Mouse (Mus musculus) hindbrain, embryonic 16.5 days (tissue): ENCODE results near the gene Icmt. TPM values are rescaled to one million over a fixed set of nuclear protein-coding genes. Genes with fewer than 3 reads are reported as not detected.
A peak's percentile ranks its signal among the peaks of the same experiment; 100 is the strongest.

Source experiments
- ATAC-seq: fragments of 200-750 bp; cut with Nextera tagmentation; 2 replicates; pipeline ENCODE4 v1.8.0; 2017; ENCODE audit warnings: moderate TSS enrichment, moderate library complexity
- H3K27ac ChIP-seq: fragments of 300-500 bp; sonication (generic); 2 replicates; pipeline ENCODE4 v1.5.1; 2014; ENCODE audit warnings: low read depth, mild to moderate bottlenecking, control low read depth, low read length, moderate library complexity
- H3K27me3 ChIP-seq: fragments of 300-500 bp; sonication (generic); replicated peaks from 2 replicates; pipeline ENCODE4 v1.6.1; 2014; ENCODE audit warnings: low read length; ENCODE audit not compliant: control insufficient read depth, insufficient read depth
- H3K36me3 ChIP-seq: fragments of 300-500 bp; sonication (generic); 2 replicates; pipeline ENCODE4 v1.6.1; 2014; ENCODE audit warnings: mild to moderate bottlenecking, low read length, moderate library complexity, mixed read lengths; ENCODE audit not compliant: control insufficient read depth, insufficient read depth
- H3K4me1 ChIP-seq: fragments of 300-500 bp; sonication (generic); 2 replicates; pipeline ENCODE4 v1.6.1; 2014; ENCODE audit warnings: low read depth, low read length; ENCODE audit not compliant: control insufficient read depth, insufficient read depth
- H3K4me2 ChIP-seq: fragments of 300-500 bp; sonication (generic); 2 replicates; pipeline ENCODE4 v1.6.1; 2014; ENCODE audit warnings: mild to moderate bottlenecking, low read length, control low read depth, moderate library complexity
- H3K4me3 ChIP-seq: fragments of 300-500 bp; sonication (generic); 2 replicates; pipeline ENCODE4 v1.5.1; 2014; ENCODE audit warnings: mild to moderate bottlenecking, low read length, control low read depth, moderate library complexity
- H3K9ac ChIP-seq: fragments of 300-500 bp; sonication (generic); 2 replicates; pipeline ENCODE4 v1.6.1; 2014; ENCODE audit warnings: low read depth, mild to moderate bottlenecking, control low read depth, low read length, moderate library complexity
- H3K9me3 ChIP-seq: fragments of 300-500 bp; sonication (generic); 2 replicates; pipeline ENCODE4 v1.6.1; 2014; ENCODE audit warnings: mild to moderate bottlenecking, low read length, moderate library complexity; ENCODE audit not compliant: control insufficient read depth
- WGBS: fragments of 180-500 bp; shearing (Covaris S2); extraction: QIAGEN DNeasy Blood & Tissue Kit; methylation state at CpG from one replicate; pipeline ENCODE4 v1.1.7; 2014; 5-methylcytosine and 5-hydroxymethylcytosine counted together
- polyA plus RNA-seq: library from polyadenylated mRNA; unstranded; fragments of >200 nt; fragmentation: Nextera tagmentation; extraction: Ambion mirVana; gene quantifications from 2 replicates; pipeline ENCODE4 v1.2.1, GENCODE M21; 2015

Gene Icmt
- polyA plus RNA-seq, 1 experiment from 2014 or later = 17.2 TPM

DNA sequence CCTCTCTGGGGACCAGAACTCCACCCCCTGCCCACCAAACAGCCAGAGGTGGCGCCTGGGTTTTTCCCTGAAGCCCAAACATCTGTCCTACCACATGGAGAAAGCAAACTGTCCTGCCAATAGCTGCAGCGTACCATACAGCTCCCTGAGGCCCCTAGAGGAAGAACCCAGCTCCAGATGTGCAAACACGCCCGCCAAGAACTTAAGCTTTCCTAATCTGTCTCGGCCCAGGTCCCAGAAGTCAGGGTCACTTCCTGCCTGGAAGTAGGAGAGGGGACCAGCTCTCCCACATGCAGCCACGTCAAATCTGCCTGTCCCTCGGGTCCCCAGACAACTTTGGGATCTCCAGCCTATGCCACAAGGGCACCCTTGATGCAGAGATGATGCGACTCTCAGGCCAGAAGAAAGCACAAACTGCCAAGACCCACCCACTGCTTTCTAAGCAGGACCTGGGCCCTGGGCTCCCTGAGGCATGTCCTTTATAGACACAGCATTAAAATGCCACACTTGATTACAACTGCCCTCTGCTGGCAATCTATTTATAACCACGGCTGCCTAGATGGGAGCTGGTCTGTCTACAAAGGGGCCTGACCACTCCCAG is 24.5 kb upstream of the Icmt start:
- no peak for ATAC-seq
- Histone ChIP-seq H3K9me3 (no peaks in the 10 kb centered on the region), H3K4me3 (no peak overlapping the region), H3K9ac (no peak overlapping the region), H3K4me1 (peaks cover 28% of the 10 kb centered on the region), H3K36me3 (peaks cover 6% of the 10 kb centered on the region), H3K4me2 (no peak overlapping the region), H3K27ac (peak overlapping the region; percentile 73), H3K27me3 (peaks cover 6% of the 10 kb centered on the region; the same call in 1 of the 2 replicates)
- 36% methylated on average over 9 of the region's 9 CpGs for WGBS

DNA sequence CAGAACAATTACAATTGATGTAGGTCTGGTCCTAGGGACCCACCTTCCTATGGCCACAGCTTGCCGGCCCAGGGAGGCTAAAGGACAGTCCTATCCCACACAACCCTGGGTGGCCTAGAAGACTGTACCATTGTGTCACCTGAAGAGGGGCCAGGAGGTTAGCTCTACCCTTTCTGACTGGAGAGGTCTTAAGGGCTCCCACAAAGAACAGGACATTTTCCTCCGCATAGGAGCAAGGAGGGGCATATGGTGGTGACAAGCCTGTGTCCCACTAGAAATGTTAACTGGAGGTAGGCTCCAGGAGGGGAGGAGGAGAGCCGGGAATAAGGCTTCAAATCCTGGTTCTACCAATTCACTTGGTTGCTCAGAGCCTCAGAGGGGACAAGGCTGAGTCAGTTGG is 23.8 kb upstream of the Icmt start:
- H3K4me1 ChIP-seq = peaks cover 27% of the 10 kb centered on the region
- H3K9me3 ChIP-seq = no peaks in the 10 kb centered on the region
- H3K9ac ChIP-seq = peak overlapping the region; percentile 82
- no peak for ATAC-seq
- peaks cover 6% of the 10 kb centered on the region; the same call in 1 of the 2 replicates for H3K27me3 ChIP-seq
- 24% methylated on average over 3 of the region's 3 CpGs for WGBS
- H3K4me2 ChIP-seq = peak overlapping the region; percentile 92
- H3K27ac ChIP-seq = peak overlapping the region; percentile 73
- peaks cover 6% of the 10 kb centered on the region for H3K36me3 ChIP-seq
- H3K4me3 ChIP-seq = no peak overlapping the region

DNA sequence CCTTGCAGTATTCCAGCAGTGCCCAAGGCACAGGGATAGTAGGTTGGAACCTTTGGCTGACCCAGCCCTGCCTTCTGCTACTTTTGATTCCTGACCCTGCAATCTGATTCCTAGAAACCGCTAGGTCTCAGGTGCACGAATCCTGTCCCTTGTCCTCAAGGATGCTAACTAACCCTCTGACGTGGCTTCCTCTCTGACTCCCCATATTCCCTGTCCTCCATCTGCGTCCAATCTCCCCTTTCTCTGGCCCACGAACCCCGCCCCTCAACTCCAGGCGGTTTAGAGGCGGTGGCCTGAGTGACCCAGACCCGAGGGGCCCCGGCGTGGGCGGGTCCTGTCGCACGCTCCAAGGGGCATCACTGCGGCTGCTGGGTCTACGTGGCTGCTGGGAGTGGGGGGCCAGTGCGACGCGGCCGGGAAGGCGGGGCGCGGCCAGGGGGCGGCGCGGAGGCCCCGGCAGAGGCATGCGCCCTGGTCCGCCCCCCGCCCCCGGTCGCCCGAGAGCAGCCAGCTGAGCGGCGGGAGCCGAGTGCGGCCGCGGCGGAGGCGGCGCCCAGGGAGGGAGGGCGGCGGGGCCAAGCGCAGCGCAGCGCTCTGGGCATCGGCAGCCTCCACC is 23.3 kb upstream of the Icmt start, which contains the start of gene Gpr153:
Gene Gpr153 (plus strand): TSS at position 612 of the 616 bp plus-strand sequence.
- Histone ChIP-seq H3K27ac (peak within 1 kb of the TSS; percentile 73), H3K9me3 (no peaks in the 10 kb centered on the region), H3K4me3 (peak within 1 kb of the TSS; percentile 66), H3K4me2 (peak within 1 kb of the TSS; percentile 92), H3K36me3 (peaks cover 6% of the 10 kb centered on the region), H3K4me1 (peaks cover 27% of the 10 kb centered on the region), H3K27me3 (peaks cover 6% of the 10 kb centered on the region), H3K9ac (peak within 1 kb of the TSS; percentile 82)
- peak; percentile 84 for ATAC-seq
- under 1% methylated on average over 21 of the region's 48 CpGs for WGBS

DNA sequence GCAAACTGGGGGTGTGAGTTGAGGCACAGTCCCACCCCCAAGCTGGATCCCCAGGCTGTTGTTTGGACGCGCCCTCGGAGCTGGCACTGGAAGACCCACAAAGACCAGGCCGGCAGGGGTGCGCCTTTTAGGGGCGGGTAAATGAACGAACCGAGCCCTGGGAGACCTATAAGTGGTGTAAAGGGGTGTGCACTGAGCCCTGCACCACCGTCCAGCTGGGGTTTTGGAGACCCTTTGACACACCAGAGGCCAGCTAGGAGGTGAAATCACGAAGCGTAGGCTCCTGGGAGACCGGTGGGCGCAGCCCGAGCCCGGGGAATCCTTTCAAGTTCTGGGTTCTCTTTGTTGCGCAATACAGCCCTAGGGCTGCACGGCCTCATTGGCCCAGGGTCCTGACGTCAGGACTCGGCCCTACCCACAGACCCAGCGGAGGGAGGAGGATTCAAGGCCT is 22.3 kb upstream of the Icmt start:
- Histone ChIP-seq H3K36me3 (peaks cover 7% of the 10 kb centered on the region), H3K9ac (peak overlapping the region; percentile 82), H3K27ac (peak overlapping the region; percentile 73; the same call in 1 of the 2 replicates), H3K4me1 (peaks cover 27% of the 10 kb centered on the region), H3K4me2 (peak overlapping the region; percentile 92), H3K27me3 (peaks cover 8% of the 10 kb centered on the region), H3K4me3 (peak overlapping the region; percentile 66), H3K9me3 (no peaks in the 10 kb centered on the region)
- ATAC-seq = peak; percentile 43
- WGBS = 2% methylated on average over 20 of the region's 20 CpGs

DNA sequence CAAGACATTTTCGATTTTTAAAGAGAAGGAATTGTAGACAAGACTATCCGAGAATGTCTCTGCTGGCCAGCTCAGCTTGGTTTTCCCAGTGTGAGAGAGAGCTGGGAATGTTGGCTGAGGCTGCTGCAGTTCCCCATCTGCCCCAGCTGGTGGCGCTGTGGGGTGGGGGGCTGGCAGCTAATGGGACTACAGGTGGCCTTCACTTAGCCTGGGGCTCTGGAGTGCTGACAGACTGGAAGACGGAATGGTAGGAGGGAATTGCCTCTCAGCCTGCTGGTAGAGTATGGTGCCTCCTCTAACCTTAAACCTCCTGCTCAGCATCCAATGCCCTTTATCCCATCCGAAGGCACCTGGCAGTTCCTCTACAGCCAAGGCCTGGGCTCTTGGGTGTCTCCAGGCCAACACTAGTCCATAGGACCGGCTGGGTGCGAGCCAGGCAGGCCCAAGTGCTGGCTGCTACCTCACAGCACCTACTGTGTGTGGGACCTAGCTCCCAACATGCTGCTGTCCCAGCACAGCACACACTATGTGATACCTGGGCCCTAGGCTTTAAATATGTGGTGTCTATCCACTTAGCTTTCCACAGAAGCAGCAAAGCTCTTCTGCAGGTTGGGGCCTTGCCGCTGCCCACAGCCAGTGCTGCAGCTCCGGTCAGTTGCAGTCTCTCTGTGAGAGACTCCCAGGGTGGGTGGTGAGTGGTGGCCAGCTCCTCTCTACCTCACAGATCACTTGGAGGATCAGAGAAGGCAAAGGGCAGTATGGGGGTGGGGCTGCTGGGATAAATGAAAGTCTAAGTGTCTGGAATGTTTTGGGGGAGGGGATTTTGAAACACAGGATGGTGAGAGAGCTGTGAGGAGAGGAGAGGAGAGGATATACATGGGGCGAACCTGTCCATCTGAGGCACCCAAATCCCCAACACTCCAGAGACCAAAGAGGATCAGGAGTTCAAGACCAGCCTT is 20.4 kb upstream of the Icmt start:
- H3K9ac ChIP-seq = no peak overlapping the region
- WGBS = 48% methylated on average over 10 of the region's 10 CpGs
- H3K4me2 ChIP-seq = no peak overlapping the region
- no peak overlapping the region for H3K4me3 ChIP-seq
- H3K36me3 ChIP-seq = peaks cover 7% of the 10 kb centered on the region
- ATAC-seq = no peak
- peaks cover 27% of the 10 kb centered on the region for H3K4me1 ChIP-seq
- H3K27me3 ChIP-seq = peaks cover 28% of the 10 kb centered on the region
- H3K9me3 ChIP-seq = no peaks in the 10 kb centered on the region
- H3K27ac ChIP-seq = no peak overlapping the region

DNA sequence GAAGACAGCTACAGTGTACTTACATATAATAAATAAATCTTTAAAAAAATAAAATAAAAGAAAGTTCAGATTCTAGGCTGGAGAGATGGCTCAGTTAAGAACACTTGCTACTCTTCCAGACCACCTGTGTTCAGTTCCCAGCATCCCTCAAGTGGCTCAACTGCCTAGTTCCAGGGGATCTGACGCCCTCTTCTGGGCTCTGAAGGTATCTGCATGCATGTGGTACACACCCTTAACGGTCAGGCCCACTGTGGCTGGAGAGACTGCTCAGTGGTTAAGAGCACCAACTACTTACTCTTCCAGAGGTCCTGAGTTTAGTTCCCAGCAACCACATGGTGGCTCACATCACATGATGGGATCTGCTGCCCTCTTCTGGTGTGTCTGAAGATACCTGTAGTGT is 19.1 kb upstream of the Icmt start:
- Histone ChIP-seq H3K36me3 (peaks cover 4% of the 10 kb centered on the region; the same call in 1 of the 2 replicates), H3K4me1 (peaks cover 26% of the 10 kb centered on the region), H3K4me2 (no peak overlapping the region), H3K27ac (no peak overlapping the region), H3K4me3 (no peak overlapping the region), H3K27me3 (peaks cover 34% of the 10 kb centered on the region), H3K9me3 (no peaks in the 10 kb centered on the region), H3K9ac (no peak overlapping the region)
- WGBS = 74% methylated on average over 2 of the region's 2 CpGs
- ATAC-seq = no peak

DNA sequence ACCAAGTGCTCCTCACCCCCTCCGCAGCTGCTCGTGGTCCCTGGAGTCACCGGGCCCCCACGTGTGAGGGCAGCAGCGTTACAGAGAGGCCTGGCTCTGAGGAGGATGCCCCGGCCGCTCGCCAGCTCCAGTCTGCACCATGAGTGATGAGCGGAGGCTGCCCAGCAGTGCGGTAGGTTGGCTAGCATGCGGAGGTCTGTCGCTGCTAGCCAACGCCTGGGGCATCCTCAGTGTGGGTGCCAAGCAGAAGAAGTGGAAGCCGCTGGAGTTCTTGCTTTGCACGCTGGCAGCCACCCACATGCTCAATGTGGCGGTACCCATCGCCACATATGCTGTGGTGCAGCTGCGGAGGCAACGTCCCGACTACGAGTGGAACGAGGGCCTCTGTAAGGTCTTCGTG is 18.0 kb upstream of the Icmt start:
- Histone ChIP-seq H3K36me3 (peaks cover 4% of the 10 kb centered on the region; the same call in 1 of the 2 replicates), H3K27me3 (peaks cover 42% of the 10 kb centered on the region), H3K27ac (no peak overlapping the region), H3K9ac (no peak overlapping the region), H3K4me1 (peaks cover 23% of the 10 kb centered on the region), H3K4me2 (no peak overlapping the region), H3K9me3 (no peaks in the 10 kb centered on the region), H3K4me3 (no peak overlapping the region)
- ATAC-seq = peak; percentile 48
- WGBS = 65% methylated on average over 22 of the region's 23 CpGs

DNA sequence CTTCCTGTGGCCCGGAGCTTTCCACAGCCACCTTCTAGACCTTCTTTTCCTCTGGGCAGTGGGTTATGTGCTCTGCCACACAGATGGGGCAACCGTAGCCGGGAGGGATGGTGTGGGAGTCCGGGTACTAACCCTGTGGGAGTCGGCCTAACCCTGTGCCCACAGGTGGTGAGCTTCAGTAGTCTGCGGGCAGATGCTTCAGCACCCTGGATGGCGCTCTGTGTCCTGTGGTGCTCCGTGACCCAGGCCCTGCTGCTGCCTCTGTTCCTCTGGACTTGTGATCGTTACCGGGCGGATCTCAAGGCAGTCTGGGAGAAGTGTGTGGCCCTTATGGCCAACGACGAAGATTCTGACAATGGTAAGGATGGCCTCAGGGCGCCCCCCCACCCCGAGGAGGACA is 15.4 kb upstream of the Icmt start:
- Histone ChIP-seq H3K27ac (no peak overlapping the region), H3K9ac (no peak overlapping the region), H3K4me2 (no peak overlapping the region), H3K4me3 (no peak overlapping the region), H3K9me3 (no peaks in the 10 kb centered on the region), H3K4me1 (peaks cover 17% of the 10 kb centered on the region), H3K27me3 (peaks cover 54% of the 10 kb centered on the region), H3K36me3 (peaks cover 4% of the 10 kb centered on the region; the same call in 1 of the 2 replicates)
- ATAC-seq = no peak
- 63% methylated on average over 15 of the region's 15 CpGs for WGBS
